Mouse (Mus musculus) cortical plate, adult 2 months (tissue): ENCODE data around the gene Dcun1d4.

Experiments
- CTCF ChIP-seq: fragments of 200-500 bp; IDR thresholded peaks from 2 replicates; pipeline ENCODE4 v1.5.1; 2011; ENCODE audit warnings: mild to moderate bottlenecking, control low read depth, low read length; ENCODE audit not compliant: insufficient read depth; ENCODE audit errors: extremely low read depth
- POLR2A ChIP-seq: fragments of 200-500 bp; IDR thresholded peaks from 2 replicates; pipeline ENCODE4 v1.6.1; 2011; ENCODE audit warnings: mild to moderate bottlenecking, low read length, control low read depth; ENCODE audit not compliant: insufficient read depth; ENCODE audit errors: extremely low read depth

DNA sequence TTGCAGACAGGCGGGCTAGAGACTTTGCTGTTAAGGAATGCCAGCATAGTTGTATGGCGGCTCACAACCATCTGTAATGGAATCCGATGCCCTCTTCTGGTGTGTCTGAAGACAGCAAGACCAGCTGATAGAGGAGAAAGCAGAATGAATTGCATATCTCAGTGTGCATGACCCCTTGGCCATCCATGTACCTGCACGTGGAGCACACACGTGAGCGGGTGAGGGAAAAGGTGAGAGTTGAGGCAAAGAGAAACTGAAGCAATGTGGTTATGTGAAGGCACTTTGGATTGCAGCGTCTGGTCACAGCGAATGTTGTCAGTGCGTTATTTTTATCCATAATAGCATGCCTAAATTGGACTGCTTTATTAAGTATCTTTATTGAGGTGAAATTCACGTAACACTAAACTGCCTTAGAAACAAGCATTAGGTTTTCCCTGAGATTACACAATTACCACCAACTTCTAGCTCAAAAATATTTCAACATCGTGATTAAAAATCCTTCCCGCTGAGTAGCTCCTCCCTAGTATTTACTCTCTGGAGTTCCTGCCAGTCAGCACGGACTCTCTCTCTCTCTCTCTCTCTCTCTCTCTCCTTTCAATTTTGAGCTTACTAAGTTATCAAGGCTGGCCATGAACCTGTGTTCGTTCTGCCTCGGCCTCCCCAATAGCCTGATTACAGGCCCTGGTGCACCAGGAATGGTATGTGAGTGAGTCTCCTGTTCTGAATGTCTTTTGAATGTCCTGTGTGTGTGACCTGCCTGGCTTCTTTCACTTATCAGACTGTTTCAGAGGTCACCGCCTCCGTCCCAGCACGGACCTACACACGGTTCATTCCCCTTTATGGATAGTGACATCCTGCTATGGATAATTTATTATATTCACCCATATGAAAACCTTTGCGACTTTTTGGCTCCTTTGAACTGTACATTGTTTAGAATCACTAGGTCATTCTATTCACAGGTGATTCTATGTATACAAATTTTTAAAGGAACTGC lies 6.1 kb upstream of the Dcun1d4 start:
- TF ChIP-seq CTCF, result no peak
- no peak for TF ChIP-seq POLR2A
